Mouse (Mus musculus) hindbrain, embryonic 11.5 days (tissue): ENCODE results near the gene Nr5a1. TPM values are rescaled to one million over a fixed set of nuclear protein-coding genes. Genes with fewer than 3 reads are reported as not detected.

Experiments
- ATAC-seq: fragments of 200-750 bp; cut with Nextera tagmentation; 2 replicates; pipeline ENCODE4 v1.8.0; 2017; ENCODE audit warnings: mild to moderate bottlenecking, moderate TSS enrichment, moderate library complexity; ENCODE audit not compliant: low FRiP score
- DNase-seq: peaks from one replicate; pipeline ENCODE4 v3.0.0-alpha.2; 2015; ENCODE audit warnings: low spot score
- H3K27ac ChIP-seq: fragments of 300-500 bp; sonication (generic); 2 replicates; pipeline ENCODE4 v1.5.1; 2014; ENCODE audit warnings: mild to moderate bottlenecking, low read depth, low read length
- H3K27me3 ChIP-seq: fragments of 300-500 bp; sonication (generic); 2 replicates; pipeline ENCODE4 v1.6.1; 2014; ENCODE audit warnings: mild to moderate bottlenecking, low read length, moderate library complexity, mixed read lengths; ENCODE audit not compliant: control insufficient read depth, insufficient read depth
- H3K36me3 ChIP-seq: fragments of 300-500 bp; sonication (generic); 2 replicates; pipeline ENCODE4 v1.6.1; 2014; ENCODE audit warnings: mild to moderate bottlenecking, low read length, moderate library complexity, mixed read lengths; ENCODE audit not compliant: control insufficient read depth, insufficient read depth
- H3K4me1 ChIP-seq: fragments of 300-500 bp; sonication (generic); replicated peaks from 2 replicates; pipeline ENCODE4 v1.6.1; 2014; ENCODE audit warnings: low read length, mixed read lengths; ENCODE audit not compliant: control insufficient read depth, insufficient read depth
- H3K4me2 ChIP-seq: fragments of 300-500 bp; sonication (generic); replicated peaks from 2 replicates; pipeline ENCODE4 v1.6.1; 2014; ENCODE audit warnings: mild to moderate bottlenecking, low read depth, low read length
- H3K4me3 ChIP-seq: fragments of 300-500 bp; sonication (generic); 2 replicates; pipeline ENCODE4 v1.5.1; 2014; ENCODE audit warnings: low read depth, low read length
- H3K9ac ChIP-seq: fragments of 300-500 bp; sonication (generic); 2 replicates; pipeline ENCODE4 v1.6.1; 2014; ENCODE audit warnings: low read depth, low read length
- H3K9me3 ChIP-seq: fragments of 300-500 bp; sonication (generic); 2 replicates; pipeline ENCODE4 v1.6.1; 2016; ENCODE audit warnings: low read length; ENCODE audit not compliant: control insufficient read depth
- WGBS: fragments of 180-500 bp; shearing (Covaris S2); extraction: QIAGEN DNeasy Blood & Tissue Kit; methylation state at CpG from one replicate; pipeline ENCODE4 v1.1.7; 2014; 5-methylcytosine and 5-hydroxymethylcytosine counted together
- polyA plus RNA-seq: library from polyadenylated mRNA; unstranded; fragments of >200 nt; fragmentation: Nextera tagmentation; extraction: Ambion mirVana; gene quantifications from 2 replicates; pipeline ENCODE4 v1.2.1, GENCODE M21; 2014

Nr5a1 gene
- polyA plus RNA-seq, 1 experiment from 2014 or later: 0.19 TPM

GRCm38 (mm10) chr2:38652565-38653292 lies 61.6 kb downstream of the Nr5a1 start:
- H3K27ac ChIP-seq: no peak overlapping the region
- 70% methylated on average over 10 of the region's 10 CpGs for WGBS
- H3K9ac ChIP-seq: no peak overlapping the region
- H3K4me1 ChIP-seq: no peaks in the 10 kb centered on the region
- no peaks in the 10 kb centered on the region for H3K9me3 ChIP-seq
- DNase-seq (no peak), ATAC-seq (no peak)
- 0 out of 2 replicates have a peak, but pooled peaks cover 2% of the 10 kb centered on the region for H3K27me3 ChIP-seq
- no peaks in the 10 kb centered on the region for H3K36me3 ChIP-seq
- no peak overlapping the region for H3K4me2 ChIP-seq
- no peak overlapping the region for H3K4me3 ChIP-seq

DNA sequence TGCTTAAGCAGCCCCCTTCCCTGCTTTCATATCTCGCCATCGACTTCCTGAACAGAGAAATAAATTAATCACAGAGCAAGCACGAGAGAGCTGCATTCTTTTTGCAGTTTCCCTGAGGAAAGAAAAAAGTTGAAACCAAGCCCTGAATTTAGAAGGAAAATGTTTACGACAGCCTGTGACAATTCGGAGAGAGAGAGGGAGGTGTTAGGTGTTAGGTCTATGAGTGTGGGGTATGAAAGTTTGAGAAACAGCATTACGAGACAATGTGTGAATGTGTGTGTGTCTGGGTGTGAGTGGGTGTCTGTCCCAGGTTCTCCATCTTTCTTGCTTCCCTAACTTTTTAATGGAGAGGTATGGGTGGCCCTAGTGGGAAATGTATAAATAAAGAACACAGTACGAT lies 62.2 kb downstream of the Nr5a1 start:
- no peaks in the 10 kb centered on the region for H3K9me3 ChIP-seq
- WGBS: 81% methylated on average over 7 of the region's 7 CpGs
- no peak for DNase-seq
- ATAC-seq: no peak
- H3K4me3 ChIP-seq: no peak overlapping the region
- 0 out of 2 replicates have a peak, but pooled peaks cover 2% of the 10 kb centered on the region for H3K27me3 ChIP-seq
- no peak overlapping the region for H3K4me2 ChIP-seq
- H3K4me1 ChIP-seq: no peaks in the 10 kb centered on the region
- H3K36me3 ChIP-seq: no peaks in the 10 kb centered on the region
- H3K27ac ChIP-seq: no peak overlapping the region
- H3K9ac ChIP-seq: no peak overlapping the region

GRCm38 (mm10) chr2:38650340-38650739 lies 64.0 kb downstream of the Nr5a1 start:
- Histone ChIP-seq H3K4me3 (no peak overlapping the region), H3K4me2 (no peak overlapping the region), H3K27ac (no peak overlapping the region), H3K4me1 (no peaks in the 10 kb centered on the region), H3K9me3 (no peaks in the 10 kb centered on the region), H3K9ac (no peak overlapping the region), H3K27me3 (0 out of 2 replicates have a peak, but pooled peaks cover 2% of the 10 kb centered on the region), H3K36me3 (no peaks in the 10 kb centered on the region)
- WGBS: 89% methylated on average over 1 of the region's 1 CpGs
- no peak for DNase-seq
- ATAC-seq: no peak

GRCm38 (mm10) chr2:38647661-38648060 lies 66.7 kb downstream of the Nr5a1 start:
- no peak for DNase-seq
- Histone ChIP-seq H3K4me3 (no peak overlapping the region), H3K4me1 (no peaks in the 10 kb centered on the region), H3K9me3 (no peaks in the 10 kb centered on the region), H3K36me3 (no peaks in the 10 kb centered on the region), H3K27me3 (0 out of 2 replicates have a peak, but pooled peaks cover 2% of the 10 kb centered on the region), H3K4me2 (no peak overlapping the region), H3K27ac (no peak overlapping the region), H3K9ac (no peak overlapping the region)
- 85% methylated on average over 7 of the region's 7 CpGs for WGBS
- ATAC-seq: no peak

- H3K4me2 ChIP-seq: no peak overlapping the region
Measured at GRCm38 (mm10) chr2:38647201-38647606, 67.1 kb downstream of the Nr5a1 start.

DNA sequence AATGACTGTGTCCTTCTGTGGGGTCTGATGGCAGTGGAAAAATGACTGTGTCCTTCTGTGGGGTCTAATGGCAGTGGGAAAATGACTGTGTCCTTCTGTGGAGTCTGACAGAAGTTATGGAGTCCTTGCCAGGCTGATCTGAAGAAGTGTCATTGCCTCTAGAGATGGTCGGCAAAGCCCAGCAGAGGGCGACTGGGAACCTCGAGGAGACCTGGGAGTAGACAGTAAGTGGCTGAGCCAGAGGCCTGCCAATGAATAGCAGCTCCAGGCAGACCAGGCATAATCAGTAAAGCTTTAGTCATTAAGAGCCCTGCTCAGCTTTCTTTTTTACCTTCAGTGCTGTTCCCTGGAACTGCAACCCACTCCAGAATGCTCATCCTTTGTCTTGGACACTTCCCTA lies 68.4 kb downstream of the Nr5a1 start:
- no peak overlapping the region for H3K27ac ChIP-seq
- ATAC-seq (peak; percentile 59; the same call in 1 of the 2 replicates), DNase-seq (peak; percentile 78)
- H3K27me3 ChIP-seq: no peaks in the 10 kb centered on the region
- H3K4me3 ChIP-seq: no peak overlapping the region
- no peak overlapping the region for H3K4me2 ChIP-seq
- no peaks in the 10 kb centered on the region for H3K36me3 ChIP-seq
- no peaks in the 10 kb centered on the region for H3K9me3 ChIP-seq
- H3K9ac ChIP-seq: no peak overlapping the region
- 0% methylated on average over 3 of the region's 3 CpGs for WGBS
- H3K4me1 ChIP-seq: no peaks in the 10 kb centered on the region

More at GRCm38 (mm10) chr2:38647201-38647606, 67.1 kb downstream of the Nr5a1 start:
- no peak for DNase-seq
- Histone ChIP-seq H3K27ac (no peak overlapping the region), H3K36me3 (no peaks in the 10 kb centered on the region), H3K27me3 (0 out of 2 replicates have a peak, but pooled peaks cover 2% of the 10 kb centered on the region), H3K9me3 (no peaks in the 10 kb centered on the region), H3K4me1 (no peaks in the 10 kb centered on the region), H3K9ac (no peak overlapping the region), H3K4me3 (no peak overlapping the region)
- 72% methylated on average over 8 of the region's 8 CpGs for WGBS
- no peak for ATAC-seq

DNA sequence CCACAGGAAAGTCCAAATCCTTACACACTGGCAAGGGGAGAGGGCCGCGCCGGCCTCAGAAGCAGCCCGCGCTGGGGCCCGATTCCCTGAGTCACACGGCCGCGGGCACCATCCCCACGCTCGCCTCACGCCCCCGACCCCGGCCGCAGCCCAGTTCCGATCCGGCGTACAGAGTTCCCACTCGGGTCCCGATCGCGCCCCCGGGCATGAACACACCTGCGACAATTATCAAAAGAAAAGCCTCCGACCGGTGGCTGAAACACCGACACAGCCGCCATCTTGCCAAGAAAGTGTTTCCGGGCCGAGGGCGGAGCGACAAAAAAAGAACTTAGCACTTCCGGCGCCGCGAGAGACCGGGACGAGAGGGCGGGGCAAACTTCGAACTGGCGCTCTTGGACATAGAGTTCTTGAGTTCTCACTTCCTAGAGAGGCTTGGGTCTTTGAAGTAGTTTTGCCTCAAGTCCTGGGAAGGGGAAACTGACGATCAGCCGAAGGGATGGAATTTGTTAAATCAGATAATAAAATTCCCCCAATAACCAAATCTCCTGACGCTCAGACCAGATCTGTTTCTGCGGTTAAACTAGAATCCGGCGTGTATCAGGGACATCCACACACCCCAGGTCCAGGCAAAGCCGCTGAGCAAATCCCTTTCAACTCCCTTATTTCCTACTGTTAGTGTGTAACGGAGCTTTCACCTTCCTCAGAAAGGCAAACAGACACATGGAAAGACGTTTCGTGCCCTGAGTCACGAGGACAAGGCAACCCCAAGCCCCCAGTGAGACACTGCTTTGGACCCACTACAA lies 70.5 kb downstream of the Nr5a1 start, which contains the start of gene Psmb7:
Psmb7 (minus strand) TSS at position 463 of the 803 bp plus-strand sequence.
- DNase-seq (peak; percentile 94), ATAC-seq (peak; percentile 81)
- H3K9me3 ChIP-seq: no peaks in the 10 kb centered on the region
- no peaks in the 10 kb centered on the region for H3K36me3 ChIP-seq
- H3K4me1 ChIP-seq: no peaks in the 10 kb centered on the region
- H3K4me3 ChIP-seq: peak within 1 kb of the TSS; percentile 95
- H3K9ac ChIP-seq: peak within 1 kb of the TSS; percentile 88
- no peaks in the 10 kb centered on the region for H3K27me3 ChIP-seq
- H3K4me2 ChIP-seq: peak within 1 kb of the TSS; percentile 77
- WGBS: 2% methylated on average over 52 of the region's 52 CpGs
- H3K27ac ChIP-seq: 0 out of 2 replicates have a peak within 1 kb of the TSS, but pooled peaks have one; percentile 62
